Mouse (Mus musculus) G1E-ER4 (cell line): ENCODE data around the gene Aox3. TPM values are rescaled to one million over a fixed set of nuclear protein-coding genes. Genes with fewer than 3 reads are reported as not detected.

ENCODE experiments used
- GATA1 ChIP-seq: IDR thresholded peaks from one replicate; pipeline ENCODE4 v1.8.0; 2012; ENCODE audit warnings: low read length, inconsistent platforms
- polyA plus RNA-seq: library from polyadenylated mRNA; stranded (reverse); fragments of >175 nt; gene quantifications from 2 replicates; pipeline ENCODE4 v1.2.3, GENCODE M21; 2012

Gene Aox3
- polyA plus RNA-seq, 1 experiment = not detected

DNA sequence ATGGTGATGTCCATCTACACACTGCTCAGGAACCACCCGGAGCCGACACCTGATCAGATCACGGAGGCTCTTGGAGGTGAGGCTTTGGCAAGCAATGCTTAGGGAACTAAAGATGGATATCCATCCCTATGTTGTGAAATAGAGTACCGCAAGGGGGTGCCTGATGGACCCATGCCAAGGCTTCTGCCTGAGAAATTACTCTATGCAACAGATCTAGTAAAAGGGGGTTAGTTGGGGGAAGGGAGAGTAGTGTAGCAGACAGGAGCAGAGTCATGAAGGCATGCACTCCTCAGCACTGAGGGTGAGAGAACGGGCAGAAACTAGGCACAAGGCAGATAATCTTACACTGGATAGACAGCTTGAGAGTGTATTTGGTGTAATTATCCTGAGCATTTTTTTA is 108.9 kb downstream of the Aox3 start:
- no peak for TF ChIP-seq GATA1

GRCm38 (mm10) chr1:58228086-58228485 is 115.2 kb downstream of the Aox3 start:
- no peak for TF ChIP-seq GATA1

DNA sequence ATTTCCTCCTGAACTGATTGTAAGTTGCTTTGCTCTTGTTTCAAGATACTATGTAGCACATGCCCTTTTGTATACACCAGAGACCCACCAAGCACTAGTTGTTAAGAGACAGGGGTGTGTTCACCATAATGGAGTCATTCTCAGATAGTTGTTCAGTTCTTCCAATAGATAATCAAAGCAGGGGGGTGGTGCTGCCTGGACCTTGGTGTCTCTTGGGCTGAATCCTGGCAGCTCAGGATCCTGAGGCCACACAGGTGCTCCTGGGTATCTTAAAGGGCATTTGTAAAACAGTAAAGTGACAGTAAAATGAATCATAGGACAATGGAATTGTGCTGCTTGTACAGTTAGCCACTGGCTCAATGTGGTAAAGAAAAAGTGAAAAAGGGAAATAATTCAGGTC is 116.0 kb downstream of the Aox3 start:
- TF ChIP-seq GATA1 = no peak

DNA sequence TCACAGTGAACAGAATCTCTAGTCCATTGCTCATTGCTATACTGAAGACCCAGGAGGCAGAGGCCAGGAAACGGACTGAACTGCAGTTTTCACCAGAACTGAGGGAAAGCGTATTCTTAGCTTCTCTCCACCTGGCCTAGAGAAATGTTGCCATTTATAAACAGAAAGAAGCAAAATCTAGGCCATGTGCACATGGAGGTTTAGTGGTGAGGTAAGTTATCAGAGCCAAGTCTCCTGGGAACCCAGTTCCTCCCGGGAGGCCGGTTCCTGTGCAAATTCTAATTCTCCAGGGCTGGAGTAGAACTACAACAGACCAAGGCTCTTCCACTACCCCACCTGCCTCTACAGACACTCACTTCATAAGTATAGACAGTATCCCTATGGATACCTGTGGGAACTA is 116.8 kb downstream of the Aox3 start:
- no peak for TF ChIP-seq GATA1

DNA sequence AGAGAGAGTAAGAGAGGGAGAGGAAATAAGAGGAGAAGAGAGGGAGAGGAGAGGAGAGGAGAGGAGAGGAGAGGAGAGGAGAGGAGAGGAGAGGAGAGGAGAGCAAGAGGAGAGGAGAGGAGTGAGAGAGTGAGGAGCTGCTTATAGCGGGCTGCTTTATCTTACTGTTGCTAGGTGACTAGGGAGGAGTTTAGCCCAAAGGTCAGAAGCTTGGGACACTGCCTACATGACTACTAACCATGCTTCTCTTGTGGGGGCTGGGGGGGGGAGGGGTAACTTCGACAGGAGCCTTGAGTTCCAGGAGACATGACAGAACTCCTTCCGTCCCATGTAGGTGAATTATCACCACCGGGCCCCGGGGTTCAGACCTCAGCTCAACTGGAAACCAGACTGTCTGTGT is 117.6 kb downstream of the Aox3 start:
- no peak for TF ChIP-seq GATA1

- no peak for TF ChIP-seq GATA1
Observed at GRCm38 (mm10) chr1:58235405-58235804, 122.5 kb downstream of the Aox3 start.

DNA sequence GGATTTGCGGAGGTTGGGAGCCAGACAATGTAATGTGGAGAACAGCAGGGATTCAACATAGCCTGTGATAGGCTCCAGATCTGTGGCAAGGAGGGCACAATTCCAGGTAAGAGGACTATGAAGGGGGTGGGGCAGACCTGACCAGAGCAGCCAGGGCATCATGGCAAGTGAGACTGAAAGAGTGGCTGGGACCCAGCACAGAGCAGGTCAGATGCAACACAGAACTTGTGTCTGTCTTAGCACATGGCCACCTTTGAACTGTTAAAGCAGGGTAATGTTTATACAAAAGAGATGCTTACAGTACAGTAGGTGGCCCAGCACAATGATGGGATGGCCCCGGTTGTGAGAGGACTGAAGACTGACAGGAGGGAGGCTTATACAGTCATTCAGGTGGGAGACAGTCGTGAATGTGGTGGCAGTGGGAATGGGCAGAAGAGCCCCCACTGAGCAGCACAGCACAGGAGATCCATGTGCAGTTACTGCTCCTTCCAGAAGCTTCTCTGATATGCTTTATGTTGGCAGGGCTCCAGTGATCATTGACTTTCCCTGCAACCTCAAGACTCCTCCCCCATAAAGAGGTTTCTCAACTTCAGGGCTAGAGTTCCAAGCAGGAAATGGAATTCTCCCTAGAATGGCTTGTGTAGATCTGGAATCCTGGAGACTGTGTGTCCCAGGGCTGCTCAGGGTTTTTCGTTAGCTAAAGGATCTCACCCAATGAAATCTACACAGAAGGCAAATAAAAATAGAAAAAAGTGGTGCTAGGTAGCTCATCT is 124.8 kb downstream of the Aox3 start:
- no peak for TF ChIP-seq GATA1

DNA sequence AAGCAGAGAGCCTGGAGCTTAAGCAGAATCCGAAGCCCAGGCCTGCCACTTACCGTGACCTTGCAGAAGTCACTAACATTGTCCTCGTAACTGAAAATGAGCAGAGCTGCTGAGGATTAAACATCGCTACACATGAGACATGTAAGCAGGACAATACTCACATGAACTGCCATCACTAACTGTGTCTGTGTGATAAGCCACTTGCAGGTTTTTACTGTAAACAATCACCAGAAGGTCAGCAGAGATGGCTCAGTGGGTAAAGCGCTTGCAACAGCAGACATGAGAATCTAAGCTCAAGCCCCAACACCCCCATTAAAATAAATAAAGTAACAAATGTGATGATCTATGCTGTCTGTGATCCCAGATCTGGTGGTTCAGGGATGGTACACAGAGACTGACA is 125.5 kb downstream of the Aox3 start:
- TF ChIP-seq GATA1 = no peak

- TF ChIP-seq GATA1 = no peak
Observed at GRCm38 (mm10) chr1:58238961-58239360, 126.0 kb downstream of the Aox3 start.

- TF ChIP-seq GATA1 = no peak
Observed at GRCm38 (mm10) chr1:58240347-58240746, 127.4 kb downstream of the Aox3 start.

GRCm38 (mm10) chr1:58244487-58244886 is 131.6 kb downstream of the Aox3 start:
- TF ChIP-seq GATA1 = no peak

DNA sequence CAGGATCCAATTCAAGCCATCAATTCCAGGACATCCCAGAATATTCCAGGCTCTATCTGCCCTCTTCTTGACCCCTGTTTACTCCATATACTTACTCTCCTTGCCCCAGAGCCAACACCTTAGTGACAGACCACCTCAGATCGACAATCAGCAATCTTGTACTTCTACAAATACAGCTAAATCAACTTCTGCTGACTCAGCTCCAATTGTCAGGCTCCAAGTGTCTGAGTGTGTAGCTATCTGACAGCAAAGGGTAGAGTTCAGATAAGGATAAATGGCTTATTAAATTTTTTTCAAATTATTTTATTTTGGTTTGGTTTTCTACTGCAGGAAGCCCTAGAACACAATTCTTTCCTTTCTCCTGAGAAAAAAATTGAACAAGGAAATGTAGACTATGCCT is 135.6 kb downstream of the Aox3 start:
- TF ChIP-seq GATA1 = no peak

Other genes with a start within 250 kb of the Aox3 start
- gene Sgo2a, start 117.2 kb upstream of the Aox3 start, polyA plus RNA-seq = 2.7 and 3.8 TPM in 2 replicates
- 15.4 and 22.5 TPM in 2 replicates for gene Kctd18, start 94.2 kb upstream of the Aox3 start, polyA plus RNA-seq
- gene Aox1, start 83.2 kb upstream of the Aox3 start, polyA plus RNA-seq = not detected in 2 replicates
- 0.05 and 0.43 TPM in 2 replicates for gene Aox4, start 97.3 kb downstream of the Aox3 start, polyA plus RNA-seq
- gene Aox2, start 165.2 kb downstream of the Aox3 start, polyA plus RNA-seq = 0.36 and 0.42 TPM in 2 replicates